Mouse (Mus musculus): Measurements from ENCODE around the gene Ipo7. TPM values are rescaled to one million over a fixed set of nuclear protein-coding genes. Genes with fewer than 3 reads are reported as not detected.
"Not testable (repeated sequence)": the region's sequence is repeated elsewhere in the genome, so short reads cannot be mapped to it uniquely, and the experiment has no call there.

Ipo7 gene
- polyA plus RNA-seq, 1 experiment from 2014 or later = 40.2 TPM

- 66% methylated on average over 1 of the region's 1 CpGs for WGBS
- H3K27ac ChIP-seq (ENCODE audit: low read depth, low read length) = no peak overlapping the region
- ATAC-seq (ENCODE audit: low FRiP score) = no peak
These were observed 6.7 kb upstream of the Ipo7 start for GRCm38 (mm10) chr7:110011417-110011816.

GRCm38 (mm10) chr7:110014272-110014671 is 3.8 kb upstream of the Ipo7 start:
- Histone ChIP-seq H3K27ac (ENCODE audit: low read depth, low read length) (no peak overlapping the region), H3K9me3 (ENCODE audit: control insufficient read depth, low read length) (no peaks in the 10 kb centered on the region), H3K4me3 (ENCODE audit: low read depth, low read length) (no peak overlapping the region), H3K36me3 (ENCODE audit: control insufficient read depth, insufficient read depth, low read length) (no peaks in the 10 kb centered on the region), H3K9ac (ENCODE audit: low read length) (no peak overlapping the region), H3K27me3 (ENCODE audit: control insufficient read depth, insufficient read depth, low read length) (no peaks in the 10 kb centered on the region), H3K4me1 (ENCODE audit: control insufficient read depth, insufficient read depth, low read length) (no peaks in the 10 kb centered on the region), H3K4me2 (no peak overlapping the region)
- no peak for ATAC-seq (ENCODE audit: low FRiP score)
- no peak for DNase-seq (ENCODE audit: low spot score, missing footprints)
- 87% methylated on average over 5 of the region's 5 CpGs for WGBS

More at GRCm38 (mm10) chr7:110011417-110011816, 6.7 kb upstream of the Ipo7 start:
- no peak for DNase-seq (ENCODE audit: low spot score, missing footprints)
- H3K4me2 ChIP-seq = no peak overlapping the region
- no peak overlapping the region for H3K9ac ChIP-seq (ENCODE audit: low read length)
- no peaks in the 10 kb centered on the region for H3K4me1 ChIP-seq (ENCODE audit: control insufficient read depth, insufficient read depth, low read length)
- no peaks in the 10 kb centered on the region for H3K9me3 ChIP-seq (ENCODE audit: control insufficient read depth, low read length)
- H3K4me3 ChIP-seq (ENCODE audit: low read depth, low read length) = no peak overlapping the region
- H3K27me3 ChIP-seq (ENCODE audit: control insufficient read depth, insufficient read depth, low read length) = no peaks in the 10 kb centered on the region
- H3K36me3 ChIP-seq (ENCODE audit: control insufficient read depth, insufficient read depth, low read length) = no peaks in the 10 kb centered on the region

GRCm38 (mm10) chr7:110018631-110019482 is 783 bp downstream of the Ipo7 start:
- Histone ChIP-seq H3K4me1 (ENCODE audit: control insufficient read depth, insufficient read depth, low read length) (peaks cover 3% of the 10 kb centered on the region; the same call in 1 of the 2 replicates), H3K36me3 (ENCODE audit: control insufficient read depth, insufficient read depth, low read length) (no peaks in the 10 kb centered on the region), H3K27ac (ENCODE audit: low read depth, low read length) (peak overlapping the region; percentile 82), H3K9me3 (ENCODE audit: control insufficient read depth, low read length) (no peaks in the 10 kb centered on the region), H3K9ac (ENCODE audit: low read length) (peak overlapping the region; percentile 87), H3K27me3 (ENCODE audit: control insufficient read depth, insufficient read depth, low read length) (no peaks in the 10 kb centered on the region), H3K4me2 (peak overlapping the region; percentile 59), H3K4me3 (ENCODE audit: low read depth, low read length) (peak overlapping the region; percentile 96)
- WGBS = under 1% methylated on average over 39 of the region's 42 CpGs
- ATAC-seq (ENCODE audit: low FRiP score) (peak; percentile 83), DNase-seq (ENCODE audit: low spot score, missing footprints) (peak; percentile 93)

- 88% methylated on average over 1 of the region's 1 CpGs for WGBS
- ATAC-seq (ENCODE audit: low FRiP score) (no peak), DNase-seq (ENCODE audit: low spot score, missing footprints) (no peak)
- Histone ChIP-seq H3K9me3 (ENCODE audit: control insufficient read depth, low read length) (no peaks in the 10 kb centered on the region; the same call in 1 of the 2 replicates), H3K4me1 (ENCODE audit: control insufficient read depth, insufficient read depth, low read length) (peaks cover 3% of the 10 kb centered on the region; the same call in 1 of the 2 replicates), H3K27ac (ENCODE audit: low read depth, low read length) (no peak overlapping the region), H3K27me3 (ENCODE audit: control insufficient read depth, insufficient read depth, low read length) (no peaks in the 10 kb centered on the region), H3K4me3 (ENCODE audit: low read depth, low read length) (no peak overlapping the region), H3K9ac (ENCODE audit: low read length) (no peak overlapping the region), H3K36me3 (ENCODE audit: control insufficient read depth, insufficient read depth, low read length) (no peaks in the 10 kb centered on the region), H3K4me2 (no peak overlapping the region)
These were observed 5.5 kb downstream of the Ipo7 start for GRCm38 (mm10) chr7:110023553-110023952.

- H3K27me3 ChIP-seq (ENCODE audit: control insufficient read depth, insufficient read depth, low read length) = no peaks in the 10 kb centered on the region
- DNase-seq (ENCODE audit: low spot score, missing footprints) = peak; percentile 67
- H3K36me3 ChIP-seq (ENCODE audit: control insufficient read depth, insufficient read depth, low read length) = peaks cover 4% of the 10 kb centered on the region; the same call in 1 of the 2 replicates
- no peaks in the 10 kb centered on the region for H3K4me1 ChIP-seq (ENCODE audit: control insufficient read depth, insufficient read depth, low read length)
- no peaks in the 10 kb centered on the region; the same call in 1 of the 2 replicates for H3K9me3 ChIP-seq (ENCODE audit: control insufficient read depth, low read length)
- ATAC-seq (ENCODE audit: low FRiP score) = no peak
- no peak overlapping the region for H3K9ac ChIP-seq (ENCODE audit: low read length)
- H3K4me2 ChIP-seq = no peak overlapping the region
- no peak overlapping the region for H3K27ac ChIP-seq (ENCODE audit: low read depth, low read length)
- H3K4me3 ChIP-seq (ENCODE audit: low read depth, low read length) = no peak overlapping the region
- WGBS = 83% methylated on average over 2 of the region's 2 CpGs
These were observed 8.5 kb downstream of the Ipo7 start for GRCm38 (mm10) chr7:110026594-110026993.

GRCm38 (mm10) chr7:110028826-110029225 is 10.8 kb downstream of the Ipo7 start:
- H3K9me3 ChIP-seq (ENCODE audit: control insufficient read depth, low read length) = no peaks in the 10 kb centered on the region; the same call in 1 of the 2 replicates
- no peak overlapping the region for H3K27ac ChIP-seq (ENCODE audit: low read depth, low read length)
- H3K27me3 ChIP-seq (ENCODE audit: control insufficient read depth, insufficient read depth, low read length) = no peaks in the 10 kb centered on the region
- ATAC-seq (ENCODE audit: low FRiP score) (no peak), DNase-seq (ENCODE audit: low spot score, missing footprints) (no peak)
- WGBS = 75% methylated on average over 1 of the region's 1 CpGs
- H3K4me1 ChIP-seq (ENCODE audit: control insufficient read depth, insufficient read depth, low read length) = no peaks in the 10 kb centered on the region
- peaks cover 9% of the 10 kb centered on the region for H3K36me3 ChIP-seq (ENCODE audit: control insufficient read depth, insufficient read depth, low read length)
- no peak overlapping the region for H3K4me3 ChIP-seq (ENCODE audit: low read depth, low read length)
- no peak overlapping the region for H3K9ac ChIP-seq (ENCODE audit: low read length)
- no peak overlapping the region for H3K4me2 ChIP-seq

GRCm38 (mm10) chr7:110030342-110030741 is 12.3 kb downstream of the Ipo7 start:
- Histone ChIP-seq H3K9ac (ENCODE audit: low read length) (no peak overlapping the region), H3K4me1 (ENCODE audit: control insufficient read depth, insufficient read depth, low read length) (no peaks in the 10 kb centered on the region), H3K27me3 (ENCODE audit: control insufficient read depth, insufficient read depth, low read length) (no peaks in the 10 kb centered on the region), H3K4me3 (ENCODE audit: low read depth, low read length) (no peak overlapping the region), H3K9me3 (ENCODE audit: control insufficient read depth, low read length) (no peaks in the 10 kb centered on the region), H3K27ac (ENCODE audit: low read depth, low read length) (no peak overlapping the region), H3K4me2 (no peak overlapping the region), H3K36me3 (ENCODE audit: control insufficient read depth, insufficient read depth, low read length) (peaks cover 10% of the 10 kb centered on the region)
- WGBS = 87% methylated on average over 3 of the region's 3 CpGs
- DNase-seq (ENCODE audit: low spot score, missing footprints) (peak; percentile 10), ATAC-seq (ENCODE audit: low FRiP score) (no peak)

GRCm38 (mm10) chr7:110057723-110058122 is 39.6 kb downstream of the Ipo7 start:
- H3K4me2 ChIP-seq; H3K36me3 ChIP-seq (ENCODE audit: control insufficient read depth, insufficient read depth, low read length); H3K9ac ChIP-seq (ENCODE audit: low read length); H3K27me3 ChIP-seq (ENCODE audit: control insufficient read depth, insufficient read depth, low read length); H3K4me3 ChIP-seq (ENCODE audit: low read depth, low read length); H3K9me3 ChIP-seq (ENCODE audit: control insufficient read depth, low read length); H3K4me1 ChIP-seq (ENCODE audit: control insufficient read depth, insufficient read depth, low read length); DNase-seq (ENCODE audit: low spot score, missing footprints); ATAC-seq (ENCODE audit: low FRiP score); H3K27ac ChIP-seq (ENCODE audit: low read depth, low read length): not testable (repeated sequence)
- WGBS = 89% methylated on average over 2 of the region's 2 CpGs

- WGBS = 91% methylated on average over 12 of the region's 12 CpGs
- ATAC-seq (ENCODE audit: low FRiP score) (no peak), DNase-seq (ENCODE audit: low spot score, missing footprints) (no peak)
- Histone ChIP-seq H3K4me3 (ENCODE audit: low read depth, low read length) (no peak overlapping the region), H3K4me2 (no peak overlapping the region), H3K9me3 (ENCODE audit: control insufficient read depth, low read length) (no peaks in the 10 kb centered on the region), H3K27me3 (ENCODE audit: control insufficient read depth, insufficient read depth, low read length) (no peaks in the 10 kb centered on the region), H3K9ac (ENCODE audit: low read length) (no peak overlapping the region), H3K27ac (ENCODE audit: low read depth, low read length) (no peak overlapping the region), H3K36me3 (ENCODE audit: control insufficient read depth, insufficient read depth, low read length) (no peaks in the 10 kb centered on the region; the same call in 1 of the 2 replicates), H3K4me1 (ENCODE audit: control insufficient read depth, insufficient read depth, low read length) (no peaks in the 10 kb centered on the region)
These were observed 41.2 kb downstream of the Ipo7 start for GRCm38 (mm10) chr7:110059092-110059785.

Data from midbrain, embryonic 11.5 days (tissue).